Mouse (Mus musculus): Measurements from ENCODE around the gene Traf7. TPM values are rescaled to one million over a fixed set of nuclear protein-coding genes. Genes with fewer than 3 reads are reported as not detected.

Traf7 gene
- polyA plus RNA-seq, 1 experiment from 2014 or later: 59.4 TPM

DNA sequence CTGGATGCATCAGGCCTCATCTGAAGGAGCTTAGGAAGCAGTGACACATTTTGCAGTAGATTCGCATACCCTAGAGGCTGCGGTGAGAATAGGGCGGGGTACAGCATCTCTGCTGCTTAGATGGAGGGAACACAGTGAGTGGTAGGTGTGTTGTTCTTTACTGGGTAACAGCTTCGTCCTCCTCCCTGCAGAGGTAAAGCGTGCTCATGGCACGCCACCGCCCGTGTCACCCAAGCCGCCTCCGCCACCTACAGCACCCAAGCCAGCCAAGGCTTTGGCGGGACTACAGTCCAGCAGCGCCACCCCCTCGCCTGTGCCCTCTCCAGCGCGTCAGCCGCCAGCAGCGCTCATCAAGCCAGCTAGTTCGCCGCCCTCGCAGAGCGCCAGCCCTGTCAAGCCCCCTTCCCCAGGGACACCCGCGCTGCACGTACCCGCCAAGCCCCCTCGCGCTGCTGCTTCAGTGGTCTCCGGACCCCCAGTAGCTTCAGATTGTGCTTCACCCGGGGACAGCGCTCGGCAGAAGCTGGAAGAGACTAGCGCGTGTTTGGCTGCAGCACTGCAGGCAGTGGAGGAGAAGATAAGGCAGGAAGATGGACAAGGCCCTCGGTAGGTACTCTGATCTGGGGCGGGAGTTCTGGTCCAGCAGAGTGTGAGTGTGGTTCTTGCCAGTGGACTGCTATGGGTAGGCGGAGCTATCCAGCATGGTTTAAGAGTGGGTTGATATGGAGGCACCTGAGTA, 21.2 kb downstream of the Traf7 start:
- Histone ChIP-seq H3K4me1 (replicated peaks; ENCODE audit: insufficient read depth, low read length) (no peaks in the 10 kb centered on the region), H3K27me3 (ENCODE audit: insufficient read depth, low read length) (no peaks in the 10 kb centered on the region), H3K9ac (ENCODE audit: low read depth, low read length) (no peak overlapping the region), H3K4me2 (ENCODE audit: low read length) (peak overlapping the region; percentile 44), H3K27ac (no peak overlapping the region), H3K36me3 (ENCODE audit: insufficient read depth, low read length) (peaks cover 36% of the 10 kb centered on the region), H3K9me3 (replicated peaks; ENCODE audit: low read length) (no peaks in the 10 kb centered on the region), H3K4me3 (replicated peaks; ENCODE audit: low read depth, low read length) (no peak overlapping the region)
- 25% methylated on average over 36 of the region's 36 CpGs for WGBS
- ATAC-seq (replicated peaks; ENCODE audit: low FRiP score, low read depth) (peak; percentile 35; the same call in 1 of the 2 replicates), DNase-seq (ENCODE audit: low spot score) (no peak)
- TF ChIP-seq CTCF (IDR thresholded peaks at IDR 0.05; ENCODE audit: low read depth): no peak

DNA sequence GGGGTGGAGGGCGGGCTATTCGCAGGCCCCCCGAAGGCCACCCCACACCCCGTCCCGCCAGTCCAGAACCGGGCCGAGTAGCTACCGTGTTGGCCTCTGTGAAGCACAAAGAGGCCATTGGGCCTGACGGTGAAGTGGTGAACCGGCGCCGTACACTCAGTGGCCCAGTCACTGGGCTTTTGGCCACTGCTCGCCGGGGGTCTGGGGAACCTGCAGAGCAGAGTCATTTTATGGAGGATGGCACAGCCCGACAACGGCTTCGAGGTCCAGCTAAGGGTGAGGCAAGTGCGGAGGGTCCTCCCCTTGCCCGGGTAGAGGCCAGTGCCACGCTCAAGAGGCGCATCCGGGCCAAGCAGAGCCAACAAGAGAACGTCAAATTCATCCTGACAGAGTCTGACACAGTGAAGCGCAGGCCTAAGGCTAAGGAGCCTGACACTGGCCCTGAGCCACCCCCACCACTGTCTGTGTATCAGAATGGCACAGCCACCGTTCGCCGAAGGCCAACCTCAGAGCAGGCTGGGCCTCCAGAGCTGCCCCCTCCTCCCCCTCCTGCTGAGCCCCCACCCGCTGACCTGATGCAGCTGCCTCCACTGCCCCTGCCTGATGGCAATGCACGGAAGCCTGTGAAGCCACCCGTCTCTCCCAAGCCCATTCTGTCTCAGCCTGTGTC, 22.3 kb downstream of the Traf7 start:
- H3K27ac ChIP-seq: no peak overlapping the region
- no peak for DNase-seq (ENCODE audit: low spot score)
- H3K4me2 ChIP-seq (ENCODE audit: low read length): no peak overlapping the region
- no peak overlapping the region for H3K4me3 ChIP-seq (replicated peaks; ENCODE audit: low read depth, low read length)
- 91% methylated on average over 30 of the region's 30 CpGs for WGBS
- H3K36me3 ChIP-seq (ENCODE audit: insufficient read depth, low read length): peaks cover 25% of the 10 kb centered on the region
- ATAC-seq (replicated peaks; ENCODE audit: low FRiP score, low read depth): no peak
- H3K27me3 ChIP-seq (ENCODE audit: insufficient read depth, low read length): no peaks in the 10 kb centered on the region
- no peak overlapping the region for H3K9ac ChIP-seq (ENCODE audit: low read depth, low read length)
- no peaks in the 10 kb centered on the region for H3K4me1 ChIP-seq (replicated peaks; ENCODE audit: insufficient read depth, low read length)
- TF ChIP-seq CTCF (IDR thresholded peaks at IDR 0.05; ENCODE audit: low read depth): no peak
- H3K9me3 ChIP-seq (replicated peaks; ENCODE audit: low read length): no peaks in the 10 kb centered on the region

DNA sequence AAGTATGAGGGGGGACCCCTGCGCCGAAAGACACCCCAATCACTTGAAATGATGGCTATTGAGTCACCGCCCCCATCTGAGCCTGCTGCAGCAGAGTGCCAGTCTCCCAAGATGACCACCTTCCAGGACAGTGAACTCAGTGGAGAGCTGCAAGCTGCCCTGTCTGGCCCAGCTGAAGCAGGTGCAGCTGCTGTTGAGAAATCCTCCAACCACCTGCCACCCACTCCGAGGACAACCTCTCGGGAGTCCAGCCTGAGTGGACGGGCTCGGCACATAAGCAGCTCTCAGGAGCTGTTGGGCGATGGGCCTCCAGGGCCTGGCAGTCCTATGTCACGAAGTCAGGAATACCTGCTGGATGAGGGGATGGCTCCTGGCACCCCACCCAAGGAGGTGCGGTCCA, 23.7 kb downstream of the Traf7 start:
- Histone ChIP-seq H3K4me3 (replicated peaks; ENCODE audit: low read depth, low read length) (no peak overlapping the region), H3K9me3 (replicated peaks; ENCODE audit: low read length) (no peaks in the 10 kb centered on the region), H3K27me3 (ENCODE audit: insufficient read depth, low read length) (no peaks in the 10 kb centered on the region), H3K9ac (ENCODE audit: low read depth, low read length) (no peak overlapping the region), H3K4me1 (replicated peaks; ENCODE audit: insufficient read depth, low read length) (no peaks in the 10 kb centered on the region), H3K27ac (no peak overlapping the region), H3K4me2 (ENCODE audit: low read length) (no peak overlapping the region), H3K36me3 (ENCODE audit: insufficient read depth, low read length) (peaks cover 12% of the 10 kb centered on the region; the same call in 1 of the 2 replicates)
- no peak for TF ChIP-seq CTCF (IDR thresholded peaks at IDR 0.05; ENCODE audit: low read depth)
- DNase-seq (ENCODE audit: low spot score) (no peak), ATAC-seq (replicated peaks; ENCODE audit: low FRiP score, low read depth) (no peak)
- 91% methylated on average over 10 of the region's 10 CpGs for WGBS

DNA sequence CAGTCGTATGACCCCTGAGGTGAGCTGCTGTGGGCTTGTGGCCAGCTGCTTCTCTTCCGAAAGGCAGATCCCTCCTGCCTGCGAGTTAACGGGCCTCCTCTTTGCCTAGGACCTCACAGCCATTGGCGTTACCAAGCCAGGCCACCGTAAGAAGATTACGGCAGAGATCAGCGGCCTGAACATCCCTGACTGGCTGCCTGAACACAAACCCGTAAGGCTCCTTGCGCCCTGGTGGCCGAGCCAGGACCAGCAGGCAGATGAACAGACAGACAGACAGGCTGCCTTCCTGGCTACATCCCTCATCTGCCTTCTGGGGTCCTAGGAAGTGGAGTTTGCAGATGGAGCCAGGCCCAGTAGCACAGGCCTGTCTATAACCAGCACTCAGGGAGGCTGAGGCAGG, 25.5 kb downstream of the Traf7 start:
- Histone ChIP-seq H3K9me3 (replicated peaks; ENCODE audit: low read length) (no peaks in the 10 kb centered on the region), H3K36me3 (ENCODE audit: insufficient read depth, low read length) (no peaks in the 10 kb centered on the region), H3K27ac (no peak overlapping the region), H3K4me2 (ENCODE audit: low read length) (no peak overlapping the region), H3K9ac (ENCODE audit: low read depth, low read length) (no peak overlapping the region), H3K4me3 (replicated peaks; ENCODE audit: low read depth, low read length) (no peak overlapping the region), H3K27me3 (ENCODE audit: insufficient read depth, low read length) (no peaks in the 10 kb centered on the region), H3K4me1 (replicated peaks; ENCODE audit: insufficient read depth, low read length) (no peaks in the 10 kb centered on the region)
- ATAC-seq (replicated peaks; ENCODE audit: low FRiP score, low read depth) (no peak), DNase-seq (ENCODE audit: low spot score) (no peak)
- TF ChIP-seq CTCF (IDR thresholded peaks at IDR 0.05; ENCODE audit: low read depth): peak; percentile 39; the same call in 1 of the 2 replicates
- WGBS: 35% methylated on average over 11 of the region's 11 CpGs

DNA sequence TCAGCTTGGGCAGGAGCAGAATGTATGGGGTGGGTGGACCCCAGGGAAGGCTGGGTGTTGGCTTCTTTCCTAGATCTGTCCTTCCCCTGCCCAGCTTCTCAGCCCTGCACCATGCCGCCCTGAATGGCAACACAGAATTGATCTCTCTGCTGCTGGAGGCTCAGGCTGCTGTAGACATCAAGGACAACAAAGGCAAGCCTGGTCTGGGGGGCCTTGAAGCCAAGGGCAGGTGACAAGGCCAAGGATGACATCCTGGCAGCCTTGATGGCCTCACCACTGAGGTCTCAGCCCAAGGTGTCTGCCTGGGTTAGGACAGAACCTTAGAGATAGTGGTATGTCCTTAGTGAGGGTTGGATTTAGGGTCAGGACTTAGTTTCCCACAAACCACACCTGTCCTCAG, 31.7 kb downstream of the Traf7 start:
- DNase-seq (ENCODE audit: low spot score) (no peak), ATAC-seq (replicated peaks; ENCODE audit: low FRiP score, low read depth) (no peak)
- Histone ChIP-seq H3K36me3 (ENCODE audit: insufficient read depth, low read length) (no peaks in the 10 kb centered on the region), H3K4me3 (replicated peaks; ENCODE audit: low read depth, low read length) (no peak overlapping the region), H3K9me3 (replicated peaks; ENCODE audit: low read length) (no peaks in the 10 kb centered on the region), H3K27me3 (ENCODE audit: insufficient read depth, low read length) (no peaks in the 10 kb centered on the region), H3K4me2 (ENCODE audit: low read length) (no peak overlapping the region), H3K9ac (ENCODE audit: low read depth, low read length) (0 out of 2 replicates have a peak overlapping the region, but pooled peaks have one; percentile 18), H3K4me1 (replicated peaks; ENCODE audit: insufficient read depth, low read length) (no peaks in the 10 kb centered on the region), H3K27ac (no peak overlapping the region)
- no peak for TF ChIP-seq CTCF (IDR thresholded peaks at IDR 0.05; ENCODE audit: low read depth)
- 76% methylated on average over 1 of the region's 1 CpGs for WGBS

DNA sequence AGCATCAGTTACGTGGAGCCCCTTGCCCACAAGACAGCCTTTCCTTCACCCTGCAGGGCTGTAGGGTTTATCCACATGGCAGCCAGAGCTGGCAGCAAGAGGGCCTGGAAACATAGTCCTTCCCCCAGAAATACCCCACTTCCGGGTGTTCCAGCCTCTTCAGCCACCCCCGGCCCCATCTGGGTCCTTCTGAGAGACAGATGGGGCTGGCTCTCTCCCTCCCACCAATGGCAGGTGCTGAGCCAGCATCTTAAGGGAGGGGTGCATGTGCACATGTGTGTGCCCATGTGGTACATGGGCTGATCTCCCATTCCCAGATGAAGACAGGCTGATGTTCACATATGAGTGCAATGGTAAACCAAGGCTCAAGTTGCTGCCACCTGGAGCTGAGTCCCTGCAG, 32.3 kb downstream of the Traf7 start:
- TF ChIP-seq CTCF (IDR thresholded peaks at IDR 0.05; ENCODE audit: low read depth): no peak
- no peak for ATAC-seq (replicated peaks; ENCODE audit: low FRiP score, low read depth)
- no peak for DNase-seq (ENCODE audit: low spot score)
- H3K4me2 ChIP-seq (ENCODE audit: low read length): no peak overlapping the region
- no peaks in the 10 kb centered on the region for H3K36me3 ChIP-seq (ENCODE audit: insufficient read depth, low read length)
- H3K4me1 ChIP-seq (replicated peaks; ENCODE audit: insufficient read depth, low read length): no peaks in the 10 kb centered on the region
- H3K27ac ChIP-seq: no peak overlapping the region
- H3K4me3 ChIP-seq (replicated peaks; ENCODE audit: low read depth, low read length): no peak overlapping the region
- H3K9ac ChIP-seq (ENCODE audit: low read depth, low read length): 0 out of 2 replicates have a peak overlapping the region, but pooled peaks have one; percentile 18
- 73% methylated on average over 3 of the region's 3 CpGs for WGBS
- no peaks in the 10 kb centered on the region for H3K27me3 ChIP-seq (ENCODE audit: insufficient read depth, low read length)
- no peaks in the 10 kb centered on the region for H3K9me3 ChIP-seq (replicated peaks; ENCODE audit: low read length)

Data from kidney, postnatal 0 days (tissue).